Mouse (Mus musculus): ENCODE measurements at regions not wholly inside any gene's neighbourhood (a gene's known extent, or its start where the extent isn't known, plus 50 kb on each side); places are given as distances from the start of the nearest gene placed in this dataset.
A peak's percentile ranks its signal among the peaks of the same experiment; 100 is the strongest.

DNA sequence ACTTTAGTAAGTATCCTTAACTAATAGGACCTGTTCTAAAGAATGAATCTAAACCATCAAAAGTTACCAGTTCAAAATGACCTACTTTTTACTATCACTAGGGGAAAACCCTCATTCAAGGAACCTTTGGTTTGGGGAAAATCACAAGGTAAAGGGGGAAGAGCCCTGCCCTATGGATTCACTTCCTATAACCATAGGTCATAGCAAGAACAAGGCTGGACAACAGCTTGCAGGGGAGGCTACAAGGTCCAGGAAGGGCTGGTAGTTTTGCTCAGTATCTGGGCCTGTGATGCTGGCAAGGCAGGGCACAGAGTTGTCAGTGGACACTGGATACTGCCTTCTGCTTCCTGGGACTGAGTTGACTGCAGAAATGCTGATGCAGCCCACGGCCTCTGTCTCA lies 109.1 kb upstream of the Peli1 start:
- Histone ChIP-seq H3K27ac (ENCODE audit: low read length) (no peak overlapping the region), H3K36me3 (ENCODE audit: control insufficient read depth, insufficient read depth) (no peaks in the 10 kb centered on the region), H3K4me1 (ENCODE audit: control insufficient read depth, low read depth, low read length) (no peaks in the 10 kb centered on the region), H3K4me2 (ENCODE audit: low read depth, low read length) (no peak overlapping the region), H3K9ac (ENCODE audit: low read depth, low read length) (no peak overlapping the region), H3K4me3 (ENCODE audit: low read depth, low read length) (no peak overlapping the region), H3K9me3 (replicated peaks; ENCODE audit: control insufficient read depth, low read length) (no peaks in the 10 kb centered on the region), H3K27me3 (ENCODE audit: control insufficient read depth, insufficient read depth, low read depth, low read length) (no peaks in the 10 kb centered on the region)
- ATAC-seq (ENCODE audit: low read depth): no peak
- WGBS (ENCODE audit: insufficient replicate concordance): 45% methylated on average over 1 of the region's 1 CpGs

- no peaks in the 10 kb centered on the region for H3K4me1 ChIP-seq (ENCODE audit: control insufficient read depth, low read depth, low read length)
- H3K9ac ChIP-seq (ENCODE audit: low read depth, low read length): no peak overlapping the region
- no peak for ATAC-seq (ENCODE audit: low read depth)
- no peak overlapping the region for H3K27ac ChIP-seq (ENCODE audit: low read length)
- no peak overlapping the region for H3K4me3 ChIP-seq (ENCODE audit: low read depth, low read length)
- 66% methylated on average over 6 of the region's 6 CpGs for WGBS (ENCODE audit: insufficient replicate concordance)
- no peaks in the 10 kb centered on the region for H3K9me3 ChIP-seq (replicated peaks; ENCODE audit: control insufficient read depth, low read length)
- no peaks in the 10 kb centered on the region for H3K36me3 ChIP-seq (ENCODE audit: control insufficient read depth, insufficient read depth)
- H3K4me2 ChIP-seq (ENCODE audit: low read depth, low read length): no peak overlapping the region
- no peaks in the 10 kb centered on the region for H3K27me3 ChIP-seq (ENCODE audit: control insufficient read depth, insufficient read depth, low read depth, low read length)
These were observed 108.6 kb upstream of the Peli1 start for GRCm38 (mm10) chr11:20982500-20982899.

GRCm38 (mm10) chr11:20985069-20985759 lies 105.9 kb upstream of the Peli1 start:
- Histone ChIP-seq H3K4me2 (ENCODE audit: low read depth, low read length) (no peak overlapping the region), H3K27me3 (ENCODE audit: control insufficient read depth, insufficient read depth, low read depth, low read length) (no peaks in the 10 kb centered on the region), H3K27ac (ENCODE audit: low read length) (no peak overlapping the region), H3K9me3 (replicated peaks; ENCODE audit: control insufficient read depth, low read length) (no peaks in the 10 kb centered on the region), H3K9ac (ENCODE audit: low read depth, low read length) (no peak overlapping the region), H3K4me1 (ENCODE audit: control insufficient read depth, low read depth, low read length) (no peaks in the 10 kb centered on the region), H3K36me3 (ENCODE audit: control insufficient read depth, insufficient read depth) (no peaks in the 10 kb centered on the region), H3K4me3 (ENCODE audit: low read depth, low read length) (no peak overlapping the region)
- peak; percentile 61 for ATAC-seq (ENCODE audit: low read depth)
- 27% methylated on average over 6 of the region's 6 CpGs for WGBS (ENCODE audit: insufficient replicate concordance)

DNA sequence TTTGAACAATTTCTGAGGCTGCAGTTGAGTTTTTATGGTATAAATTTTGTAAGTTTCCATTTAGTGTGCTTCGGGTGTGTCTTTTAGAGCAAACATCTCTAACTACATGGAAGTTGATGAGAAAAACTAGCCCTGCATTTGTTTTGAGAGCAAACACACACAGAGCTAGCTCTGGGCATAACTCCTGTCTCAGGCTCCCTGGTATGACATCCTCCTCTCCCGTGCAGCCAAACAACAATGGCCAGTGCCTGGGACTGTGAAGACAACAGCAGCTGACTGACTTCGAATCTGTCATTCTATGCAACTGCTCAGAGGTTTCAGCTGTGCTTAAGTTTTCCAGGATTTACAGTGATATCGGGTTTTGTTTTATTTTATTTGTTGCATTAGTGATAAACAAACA lies 105.3 kb upstream of the Peli1 start:
- Histone ChIP-seq H3K4me1 (ENCODE audit: control insufficient read depth, low read depth, low read length) (no peaks in the 10 kb centered on the region), H3K9me3 (replicated peaks; ENCODE audit: control insufficient read depth, low read length) (no peaks in the 10 kb centered on the region), H3K4me3 (ENCODE audit: low read depth, low read length) (no peak overlapping the region), H3K36me3 (ENCODE audit: control insufficient read depth, insufficient read depth) (no peaks in the 10 kb centered on the region), H3K4me2 (ENCODE audit: low read depth, low read length) (no peak overlapping the region), H3K27ac (ENCODE audit: low read length) (no peak overlapping the region), H3K27me3 (ENCODE audit: control insufficient read depth, insufficient read depth, low read depth, low read length) (no peaks in the 10 kb centered on the region), H3K9ac (ENCODE audit: low read depth, low read length) (no peak overlapping the region)
- no peak for ATAC-seq (ENCODE audit: low read depth)
- WGBS (ENCODE audit: insufficient replicate concordance): 39% methylated on average over 4 of the region's 4 CpGs

DNA sequence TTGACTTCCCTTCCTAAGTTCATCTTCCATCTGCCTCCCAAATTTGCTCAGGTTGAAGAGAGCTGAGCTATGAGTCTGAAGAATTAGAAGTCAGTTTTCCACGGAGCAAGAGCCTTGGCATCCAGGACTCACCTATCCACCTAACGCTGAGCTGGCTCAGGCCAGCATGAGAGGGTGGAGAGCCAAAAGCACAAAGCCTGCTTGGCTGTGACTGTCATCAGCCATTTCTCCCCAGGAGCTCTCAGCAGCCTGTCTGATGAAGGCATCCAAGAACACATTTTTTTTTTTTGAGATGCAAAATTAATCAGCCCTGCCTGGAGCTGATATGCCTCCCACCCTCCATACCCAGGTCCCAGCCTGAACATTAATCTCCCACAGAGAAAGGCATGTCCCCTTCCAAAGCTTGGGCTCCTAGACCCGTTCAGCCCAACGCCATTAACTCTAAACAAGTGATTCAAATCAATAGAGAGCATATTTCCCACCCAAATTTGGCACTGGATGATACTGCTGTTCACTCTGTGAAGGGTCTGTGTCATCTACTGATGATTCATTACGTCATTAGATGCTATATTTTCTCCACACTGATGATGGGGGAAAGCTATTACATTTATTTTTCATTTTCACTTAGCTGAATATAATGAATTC lies 103.8 kb upstream of the Peli1 start:
- Histone ChIP-seq H3K4me3 (ENCODE audit: low read depth, low read length) (no peak overlapping the region), H3K27me3 (ENCODE audit: control insufficient read depth, insufficient read depth, low read depth, low read length) (no peaks in the 10 kb centered on the region), H3K9me3 (replicated peaks; ENCODE audit: control insufficient read depth, low read length) (no peaks in the 10 kb centered on the region), H3K9ac (ENCODE audit: low read depth, low read length) (no peak overlapping the region), H3K27ac (ENCODE audit: low read length) (no peak overlapping the region), H3K4me1 (ENCODE audit: control insufficient read depth, low read depth, low read length) (no peaks in the 10 kb centered on the region), H3K4me2 (ENCODE audit: low read depth, low read length) (no peak overlapping the region), H3K36me3 (ENCODE audit: control insufficient read depth, insufficient read depth) (no peaks in the 10 kb centered on the region)
- WGBS (ENCODE audit: insufficient replicate concordance): 60% methylated on average over 5 of the region's 5 CpGs
- ATAC-seq (ENCODE audit: low read depth): no peak

DNA sequence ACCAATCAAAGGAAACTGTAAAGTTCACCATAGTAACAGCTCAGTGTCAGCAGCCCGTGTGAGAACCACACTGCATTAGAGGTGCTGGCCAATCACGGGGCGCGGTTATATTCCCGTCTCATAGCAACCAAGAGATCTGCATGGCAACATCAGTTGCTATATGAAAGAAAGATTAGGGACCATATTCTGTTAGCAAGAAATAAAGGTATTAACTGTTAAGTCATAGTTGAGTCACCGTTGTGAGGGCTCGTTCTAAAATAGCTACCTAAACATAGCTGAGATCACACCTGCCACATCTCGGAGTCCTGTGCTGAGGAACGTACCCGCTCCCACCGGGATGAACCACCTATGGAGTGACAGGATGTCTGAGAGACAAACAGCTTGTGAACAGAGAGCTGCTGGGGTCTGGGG lies 103.2 kb upstream of the Peli1 start:
- Histone ChIP-seq H3K36me3 (ENCODE audit: control insufficient read depth, insufficient read depth) (no peaks in the 10 kb centered on the region), H3K9ac (ENCODE audit: low read depth, low read length) (no peak overlapping the region), H3K4me2 (ENCODE audit: low read depth, low read length) (no peak overlapping the region), H3K4me1 (ENCODE audit: control insufficient read depth, low read depth, low read length) (no peaks in the 10 kb centered on the region), H3K27ac (ENCODE audit: low read length) (no peak overlapping the region), H3K4me3 (ENCODE audit: low read depth, low read length) (no peak overlapping the region), H3K27me3 (ENCODE audit: control insufficient read depth, insufficient read depth, low read depth, low read length) (no peaks in the 10 kb centered on the region), H3K9me3 (replicated peaks; ENCODE audit: control insufficient read depth, low read length) (no peaks in the 10 kb centered on the region)
- WGBS (ENCODE audit: insufficient replicate concordance): 81% methylated on average over 11 of the region's 11 CpGs
- ATAC-seq (ENCODE audit: low read depth): no peak

- H3K4me1 ChIP-seq (ENCODE audit: control insufficient read depth, low read depth, low read length): no peaks in the 10 kb centered on the region
- ATAC-seq (ENCODE audit: low read depth): no peak
- no peaks in the 10 kb centered on the region for H3K36me3 ChIP-seq (ENCODE audit: control insufficient read depth, insufficient read depth)
- H3K4me3 ChIP-seq (ENCODE audit: low read depth, low read length): no peak overlapping the region
- no peak overlapping the region for H3K4me2 ChIP-seq (ENCODE audit: low read depth, low read length)
- WGBS (ENCODE audit: insufficient replicate concordance): 43% methylated on average over 3 of the region's 3 CpGs
- H3K27me3 ChIP-seq (ENCODE audit: control insufficient read depth, insufficient read depth, low read depth, low read length): no peaks in the 10 kb centered on the region
- no peak overlapping the region for H3K9ac ChIP-seq (ENCODE audit: low read depth, low read length)
- H3K9me3 ChIP-seq (replicated peaks; ENCODE audit: control insufficient read depth, low read length): no peaks in the 10 kb centered on the region
- H3K27ac ChIP-seq (ENCODE audit: low read length): no peak overlapping the region
These were observed 102.2 kb upstream of the Peli1 start for GRCm38 (mm10) chr11:20988871-20989270.

DNA sequence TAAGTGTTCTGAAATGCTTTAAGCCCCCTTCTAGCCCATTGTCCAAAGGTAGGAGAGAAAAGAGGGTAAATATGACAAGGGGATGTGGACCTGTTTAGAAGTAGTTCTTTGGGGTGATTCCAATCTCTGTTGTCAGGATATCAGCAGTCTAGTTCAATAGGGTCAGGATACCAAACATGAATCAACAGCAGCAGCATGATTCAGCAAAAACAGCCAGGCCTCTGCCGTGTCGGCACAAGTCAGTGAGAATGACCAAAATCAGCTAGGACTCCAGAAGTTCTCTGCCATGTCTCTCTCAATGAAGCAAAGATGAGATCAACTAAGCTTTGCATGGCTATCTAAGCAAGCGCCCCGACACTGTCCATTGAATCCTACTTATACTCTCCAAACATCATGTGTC lies 97.5 kb upstream of the Peli1 start:
- Histone ChIP-seq H3K4me2 (ENCODE audit: low read depth, low read length) (no peak overlapping the region), H3K9ac (ENCODE audit: low read depth, low read length) (no peak overlapping the region), H3K4me1 (ENCODE audit: control insufficient read depth, low read depth, low read length) (no peaks in the 10 kb centered on the region), H3K36me3 (ENCODE audit: control insufficient read depth, insufficient read depth) (no peaks in the 10 kb centered on the region), H3K27me3 (ENCODE audit: control insufficient read depth, insufficient read depth, low read depth, low read length) (no peaks in the 10 kb centered on the region), H3K9me3 (replicated peaks; ENCODE audit: control insufficient read depth, low read length) (no peaks in the 10 kb centered on the region; the same call in 1 of the 2 replicates), H3K27ac (ENCODE audit: low read length) (no peak overlapping the region), H3K4me3 (ENCODE audit: low read depth, low read length) (no peak overlapping the region)
- WGBS (ENCODE audit: insufficient replicate concordance): 59% methylated on average over 4 of the region's 4 CpGs
- no peak; the same call in 1 of the 2 replicates for ATAC-seq (ENCODE audit: low read depth)

DNA sequence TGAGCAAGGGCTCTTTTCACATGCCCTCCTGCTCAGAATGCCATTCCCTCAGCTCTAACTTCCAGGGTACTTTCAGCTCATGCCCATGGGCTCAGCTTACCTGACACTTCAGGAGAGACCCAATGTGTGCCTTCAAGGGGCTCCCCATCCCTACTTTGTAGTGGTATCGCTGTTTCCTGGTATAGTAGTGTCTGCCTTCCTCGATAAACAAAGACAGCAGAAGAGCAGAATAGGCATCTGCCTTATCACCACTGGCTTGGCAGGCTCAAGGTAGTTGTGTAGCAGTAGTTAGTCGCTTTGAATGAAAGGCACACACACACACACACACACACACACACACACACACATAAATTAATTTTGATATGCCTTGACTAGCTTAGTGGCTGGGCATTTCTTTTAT lies 89.7 kb upstream of the Peli1 start:
- H3K4me3 ChIP-seq (ENCODE audit: low read depth, low read length): no peak overlapping the region
- no peaks in the 10 kb centered on the region for H3K27me3 ChIP-seq (ENCODE audit: control insufficient read depth, insufficient read depth, low read depth, low read length)
- H3K9me3 ChIP-seq (replicated peaks; ENCODE audit: control insufficient read depth, low read length): no peaks in the 10 kb centered on the region; the same call in 1 of the 2 replicates
- no peak overlapping the region for H3K9ac ChIP-seq (ENCODE audit: low read depth, low read length)
- peak; percentile 24; the same call in 1 of the 2 replicates for ATAC-seq (ENCODE audit: low read depth)
- no peaks in the 10 kb centered on the region for H3K4me1 ChIP-seq (ENCODE audit: control insufficient read depth, low read depth, low read length)
- H3K36me3 ChIP-seq (ENCODE audit: control insufficient read depth, insufficient read depth): no peaks in the 10 kb centered on the region
- no peak overlapping the region for H3K27ac ChIP-seq (ENCODE audit: low read length)
- no peak overlapping the region for H3K4me2 ChIP-seq (ENCODE audit: low read depth, low read length)
- WGBS (ENCODE audit: insufficient replicate concordance): 37% methylated on average over 3 of the region's 3 CpGs
